Mouse (Mus musculus) forebrain, embryonic 11.5 days (tissue): Measurements from ENCODE around the gene Nod2. TPM values are rescaled to one million over a fixed set of nuclear protein-coding genes. Genes with fewer than 3 reads are reported as not detected.

Experiments used
- ATAC-seq: fragments of 200-750 bp; cut with Nextera tagmentation; replicated peaks from 2 replicates; pipeline ENCODE4 v1.8.0; 2017; ENCODE audit warnings: moderate TSS enrichment; ENCODE audit not compliant: low FRiP score
- DNase-seq: peaks from one replicate; pipeline ENCODE4 v3.0.0-alpha.2; 2017; ENCODE audit warnings: low spot score
- H3K27ac ChIP-seq: fragments of 300-500 bp; sonication (generic); 2 replicates; pipeline ENCODE4 v1.5.1; 2014; ENCODE audit warnings: low read depth, low read length
- H3K27me3 ChIP-seq: fragments of 300-500 bp; sonication (generic); 2 replicates; pipeline ENCODE4 v1.6.1; 2014; ENCODE audit warnings: mild to moderate bottlenecking, low read length, mixed read lengths; ENCODE audit not compliant: control insufficient read depth, insufficient read depth
- H3K36me3 ChIP-seq: fragments of 300-500 bp; sonication (generic); 2 replicates; pipeline ENCODE4 v1.6.1; 2014; ENCODE audit warnings: mild to moderate bottlenecking, low read length, moderate library complexity, mixed read lengths; ENCODE audit not compliant: control insufficient read depth, insufficient read depth
- H3K4me1 ChIP-seq: fragments of 300-500 bp; sonication (generic); replicated peaks from 2 replicates; pipeline ENCODE4 v1.6.1; 2014; ENCODE audit warnings: low read length, mixed read lengths; ENCODE audit not compliant: control insufficient read depth, insufficient read depth
- H3K4me2 ChIP-seq: fragments of 300-500 bp; sonication (generic); 2 replicates; pipeline ENCODE4 v1.6.1; 2014; ENCODE audit warnings: low read depth, mild to moderate bottlenecking, low read length, moderate library complexity, mixed read lengths; ENCODE audit not compliant: severe bottlenecking
- H3K4me3 ChIP-seq: fragments of 300-500 bp; sonication (generic); 2 replicates; pipeline ENCODE4 v1.5.1; 2014; ENCODE audit warnings: low read depth, low read length
- H3K9ac ChIP-seq: fragments of 300-500 bp; sonication (generic); 2 replicates; pipeline ENCODE4 v1.6.1; 2014; ENCODE audit warnings: low read length
- H3K9me3 ChIP-seq: fragments of 300-500 bp; sonication (generic); 2 replicates; pipeline ENCODE4 v1.6.1; 2016; ENCODE audit warnings: low read length, mixed read lengths; ENCODE audit not compliant: control insufficient read depth
- WGBS: fragments of 180-500 bp; shearing (Covaris S2); extraction: QIAGEN DNeasy Blood & Tissue Kit; methylation state at CpG from one replicate; pipeline ENCODE4 v1.1.7; 2014; 5-methylcytosine and 5-hydroxymethylcytosine counted together
- polyA plus RNA-seq: library from polyadenylated mRNA; unstranded; fragments of >200 nt; fragmentation: Nextera tagmentation; extraction: Ambion mirVana; gene quantifications from 2 replicates; pipeline ENCODE4 v1.2.1, GENCODE M21; 2014

The Nod2 gene
- polyA plus RNA-seq = 0.07 and 0.13 TPM in 2 replicates

- ATAC-seq = no peak; the same call in 1 of the 2 replicates
- Histone ChIP-seq H3K9ac (peak within 1 kb of the TSS; percentile 47), H3K4me2 (peak within 1 kb of the TSS; percentile 71), H3K27ac (no peak within 1 kb of the TSS), H3K36me3 (no peaks in the 10 kb centered on the region), H3K27me3 (no peaks in the 10 kb centered on the region), H3K4me3 (peak within 1 kb of the TSS; percentile 29), H3K9me3 (no peaks in the 10 kb centered on the region), H3K4me1 (peaks cover 5% of the 10 kb centered on the region; the same call in 1 of the 2 replicates)
- peak; percentile 86 for DNase-seq
- 8% methylated on average over 33 of the region's 33 CpGs for WGBS
Observed at GRCm38 (mm10) chr8:88646837-88647778, at the start of gene Nod2. Nod2 (plus strand) TSS chr8:88647315.

GRCm38 (mm10) chr8:88598578-88598977 lies 48.5 kb upstream of the Nod2 start:
- no peak for ATAC-seq
- no peak overlapping the region for H3K27ac ChIP-seq
- peaks cover 5% of the 10 kb centered on the region; the same call in 1 of the 2 replicates for H3K4me1 ChIP-seq
- 77% methylated on average over 5 of the region's 5 CpGs for WGBS
- DNase-seq = no peak
- no peaks in the 10 kb centered on the region for H3K9me3 ChIP-seq
- no peak overlapping the region for H3K4me3 ChIP-seq
- no peak overlapping the region for H3K9ac ChIP-seq
- H3K36me3 ChIP-seq = no peaks in the 10 kb centered on the region
- H3K4me2 ChIP-seq = no peak overlapping the region
- no peaks in the 10 kb centered on the region for H3K27me3 ChIP-seq

GRCm38 (mm10) chr8:88599491-88599890 lies 47.6 kb upstream of the Nod2 start:
- Histone ChIP-seq H3K9ac (no peak overlapping the region), H3K4me3 (no peak overlapping the region), H3K4me2 (no peak overlapping the region), H3K4me1 (peaks cover 5% of the 10 kb centered on the region; the same call in 1 of the 2 replicates), H3K36me3 (no peaks in the 10 kb centered on the region), H3K27me3 (no peaks in the 10 kb centered on the region), H3K9me3 (no peaks in the 10 kb centered on the region), H3K27ac (no peak overlapping the region)
- DNase-seq (no peak), ATAC-seq (no peak)
- WGBS = 85% methylated on average over 7 of the region's 7 CpGs

GRCm38 (mm10) chr8:88603446-88603989 lies 43.6 kb upstream of the Nod2 start:
- H3K4me2 ChIP-seq = peak overlapping the region; percentile 57
- H3K27ac ChIP-seq = peak overlapping the region; percentile 55
- H3K4me3 ChIP-seq = peak overlapping the region; percentile 22; the same call in 1 of the 2 replicates
- no peaks in the 10 kb centered on the region for H3K9me3 ChIP-seq
- 3% methylated on average over 10 of the region's 10 CpGs for WGBS
- no peaks in the 10 kb centered on the region for H3K36me3 ChIP-seq
- peak overlapping the region; percentile 39; the same call in 1 of the 2 replicates for H3K9ac ChIP-seq
- H3K4me1 ChIP-seq = peaks cover 8% of the 10 kb centered on the region; the same call in 1 of the 2 replicates
- peak; percentile 50 for ATAC-seq
- H3K27me3 ChIP-seq = no peaks in the 10 kb centered on the region
- DNase-seq = peak; percentile 60

GRCm38 (mm10) chr8:88604065-88605038 lies 42.8 kb upstream of the Nod2 start:
- peaks cover 8% of the 10 kb centered on the region; the same call in 1 of the 2 replicates for H3K4me1 ChIP-seq
- H3K36me3 ChIP-seq = no peaks in the 10 kb centered on the region
- H3K27ac ChIP-seq = peak overlapping the region; percentile 55
- DNase-seq (peak; percentile 98), ATAC-seq (peak; percentile 95)
- H3K27me3 ChIP-seq = no peaks in the 10 kb centered on the region
- H3K9ac ChIP-seq = peak overlapping the region; percentile 39; the same call in 1 of the 2 replicates
- H3K9me3 ChIP-seq = no peaks in the 10 kb centered on the region
- H3K4me3 ChIP-seq = peak overlapping the region; percentile 22; the same call in 1 of the 2 replicates
- 6% methylated on average over 19 of the region's 20 CpGs for WGBS
- H3K4me2 ChIP-seq = peak overlapping the region; percentile 57

GRCm38 (mm10) chr8:88605361-88606040 lies 41.6 kb upstream of the Nod2 start:
- H3K9me3 ChIP-seq = no peaks in the 10 kb centered on the region
- H3K4me3 ChIP-seq = no peak overlapping the region
- H3K27ac ChIP-seq = no peak overlapping the region
- DNase-seq (no peak), ATAC-seq (no peak)
- no peak overlapping the region for H3K4me2 ChIP-seq
- no peaks in the 10 kb centered on the region for H3K36me3 ChIP-seq
- H3K27me3 ChIP-seq = no peaks in the 10 kb centered on the region
- H3K9ac ChIP-seq = no peak overlapping the region
- 47% methylated on average over 13 of the region's 13 CpGs for WGBS
- H3K4me1 ChIP-seq = peaks cover 8% of the 10 kb centered on the region; the same call in 1 of the 2 replicates

- Histone ChIP-seq H3K36me3 (no peaks in the 10 kb centered on the region), H3K4me3 (no peak overlapping the region), H3K9me3 (no peaks in the 10 kb centered on the region), H3K4me2 (no peak overlapping the region), H3K27me3 (no peaks in the 10 kb centered on the region), H3K4me1 (peaks cover 3% of the 10 kb centered on the region; the same call in 1 of the 2 replicates), H3K9ac (no peak overlapping the region), H3K27ac (no peak overlapping the region)
- DNase-seq (no peak), ATAC-seq (no peak)
- WGBS = 73% methylated on average over 8 of the region's 8 CpGs
Observed at GRCm38 (mm10) chr8:88609036-88609435, 38.1 kb upstream of the Nod2 start.
